14 mouse cellular contexts compared by ENCODE assay signal in the genomic region with DNA sequence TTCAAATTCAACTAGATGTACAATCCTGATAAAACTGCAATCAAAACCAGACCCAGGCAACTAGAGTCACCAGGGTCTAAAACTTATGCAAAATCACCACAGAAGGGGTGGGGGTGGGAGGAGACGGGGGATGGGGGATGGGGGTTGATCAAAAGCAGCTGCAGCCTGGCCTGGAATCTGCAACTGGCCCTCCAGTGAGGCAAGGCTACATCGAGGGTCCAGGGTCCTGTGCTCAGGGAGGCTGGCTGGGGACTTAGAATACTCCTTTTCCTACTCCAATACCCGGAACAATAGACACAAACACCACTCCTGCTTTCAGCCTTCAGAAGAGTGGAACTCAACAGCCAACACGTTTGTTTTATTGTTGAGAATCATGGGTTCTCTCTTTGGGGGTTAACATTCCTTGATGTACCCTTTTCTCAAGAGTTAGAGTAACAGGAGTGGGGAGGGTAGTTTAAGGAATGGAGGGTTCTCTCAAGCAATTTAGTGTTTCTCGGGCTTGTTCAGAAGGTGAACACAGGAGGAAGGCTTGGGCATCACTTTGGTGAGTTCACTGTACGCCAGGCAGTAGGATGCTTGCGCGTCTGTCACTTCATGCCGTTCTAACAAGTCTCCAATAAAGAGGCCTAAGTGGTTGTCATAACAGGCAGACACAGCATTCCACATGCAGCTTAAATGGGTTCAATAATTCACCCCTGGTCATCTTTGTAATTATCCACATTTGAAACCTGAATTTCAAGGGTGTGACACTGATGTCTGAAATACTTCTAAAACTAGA. TPM values are rescaled to one million over a fixed set of nuclear protein-coding genes. Genes with fewer than 3 reads are reported as not detected.
DNase-seq lines count a peak whose midpoint lies in the region; ATAC-seq lines count a peak whose summit lies in the region.
"Had no signal": no experiment of that assay in that cellular context is flagged by ENCODE, and none has a peak within 500 bp of the region (broad histone marks: within the 10 kb centered on the region; RNA-seq: fewer than 3 reads in every experiment).

No protein-coding gene starts in this region.

- no peak; the same call in 1 of the 2 replicates for ATAC-seq in forebrain, embryonic 11.5 days (replicated peaks; ENCODE audit: low FRiP score)
- ATAC-seq in forebrain, embryonic 15.5 days (replicated peaks), result no peak; the same call in 1 of the 2 replicates
- no peak for ATAC-seq in forebrain, embryonic 12.5 days (ENCODE audit: low FRiP score)
- peak; percentile 73; the same call in 1 of the 2 replicates for ATAC-seq in limb, embryonic 13.5 days (ENCODE audit: low FRiP score, low read depth)
- ATAC-seq in CD4-positive, CD25-positive, alpha-beta regulatory T cell, adult 4 months, result no peak

- H3K4me2 ChIP-seq in forebrain, embryonic 11.5 days (ENCODE audit: low read depth, low read length, severe bottlenecking), result peak overlapping the region; percentile 15; the same call in 1 of the 2 replicates
- H3K4me2 ChIP-seq in forebrain, embryonic 15.5 days (replicated peaks), result no peak overlapping the region
- H3K4me2 ChIP-seq in forebrain, embryonic 12.5 days, result peak overlapping the region; percentile 22; the same call in 1 of the 2 replicates
- H3K4me2 ChIP-seq in limb, embryonic 13.5 days (replicated peaks), result peak overlapping the region; percentile 37
- H3K4me2 ChIP-seq: heart, embryonic 15.5 days had no signal

- H3K27ac ChIP-seq in forebrain, embryonic 11.5 days (ENCODE audit: low read depth, low read length), result no peak overlapping the region; the same call in 1 of the 2 replicates
- H3K27ac ChIP-seq in forebrain, embryonic 15.5 days (replicated peaks), result no peak overlapping the region
- H3K27ac ChIP-seq in forebrain, embryonic 12.5 days, result peak overlapping the region; percentile 46; the same call in 1 of the 2 replicates
- peak overlapping the region; percentile 74 for H3K27ac ChIP-seq in limb, embryonic 13.5 days
- H3K27ac ChIP-seq: gastrocnemius, adult 2 months; heart, embryonic 15.5 days had no signal

- DNase-seq in forebrain, embryonic 11.5 days (ENCODE audit: low spot score), result peak; percentile 63
- DNase-seq in embryo, embryonic 10 days (ENCODE audit: low spot score), result peak; percentile 75
- DNase-seq in c-Kit-positive CD71-positive TER-119-positive erythroid progenitor cells, embryonic 14.5 days (ENCODE audit: low spot score), result no peak
- DNase-seq in MN1 (ENCODE audit: low spot score), result no peak
- DNase-seq: cerebellum, adult 18-20 months; gastrocnemius, adult 2 months; lung, adult 2 months; thymus, adult 18-20 months had no signal

- H3K9ac ChIP-seq in forebrain, embryonic 11.5 days (ENCODE audit: low read length), result no peak overlapping the region
- H3K9ac ChIP-seq in forebrain, embryonic 15.5 days (replicated peaks), result no peak overlapping the region
- no peak overlapping the region for H3K9ac ChIP-seq in forebrain, embryonic 12.5 days
- 0 out of 2 replicates have a peak overlapping the region, but pooled peaks have one; percentile 35 for H3K9ac ChIP-seq in limb, embryonic 13.5 days
- H3K9ac ChIP-seq: heart, embryonic 15.5 days had no signal

- H3K27me3 ChIP-seq in forebrain, embryonic 11.5 days (ENCODE audit: control insufficient read depth, insufficient read depth, low read length), result no peaks in the 10 kb centered on the region
- no peaks in the 10 kb centered on the region for H3K27me3 ChIP-seq in forebrain, embryonic 15.5 days
- H3K27me3 ChIP-seq in forebrain, embryonic 12.5 days, result no peaks in the 10 kb centered on the region
- H3K27me3 ChIP-seq in limb, embryonic 13.5 days, result no peaks in the 10 kb centered on the region
- H3K27me3 ChIP-seq: heart, embryonic 15.5 days had no signal

- H3K36me3 ChIP-seq in forebrain, embryonic 11.5 days (ENCODE audit: control insufficient read depth, insufficient read depth, low read length), result no peaks in the 10 kb centered on the region
- H3K36me3 ChIP-seq in forebrain, embryonic 15.5 days, result peaks cover 4% of the 10 kb centered on the region
- H3K36me3 ChIP-seq in forebrain, embryonic 12.5 days (replicated peaks), result peaks cover 3% of the 10 kb centered on the region; the same call in 1 of the 2 replicates
- H3K36me3 ChIP-seq in limb, embryonic 13.5 days, result peaks cover 7% of the 10 kb centered on the region
- H3K36me3 ChIP-seq: heart, embryonic 15.5 days had no signal

- peaks cover 5% of the 10 kb centered on the region; the same call in 1 of the 2 replicates for H3K9me3 ChIP-seq in forebrain, embryonic 11.5 days (ENCODE audit: control insufficient read depth, low read length)
- H3K9me3 ChIP-seq in forebrain, embryonic 15.5 days, result no peaks in the 10 kb centered on the region
- 0 out of 2 replicates have a peak, but pooled peaks cover 6% of the 10 kb centered on the region for H3K9me3 ChIP-seq in forebrain, embryonic 12.5 days
- H3K9me3 ChIP-seq in limb, embryonic 13.5 days, result peaks cover under 1% of the 10 kb centered on the region; the same call in 1 of the 2 replicates
- H3K9me3 ChIP-seq: heart, embryonic 15.5 days had no signal

- H3K4me1 ChIP-seq in forebrain, embryonic 11.5 days (replicated peaks; ENCODE audit: control insufficient read depth, insufficient read depth, low read length), result peaks cover 26% of the 10 kb centered on the region
- peaks cover 30% of the 10 kb centered on the region for H3K4me1 ChIP-seq in forebrain, embryonic 15.5 days
- H3K4me1 ChIP-seq in forebrain, embryonic 12.5 days, result peaks cover 38% of the 10 kb centered on the region
- peaks cover 40% of the 10 kb centered on the region for H3K4me1 ChIP-seq in limb, embryonic 13.5 days

- H3K4me3 ChIP-seq in forebrain, embryonic 11.5 days (ENCODE audit: low read depth, low read length), result no peak overlapping the region
- H3K4me3 ChIP-seq in forebrain, embryonic 15.5 days, result no peak overlapping the region
- H3K4me3 ChIP-seq in forebrain, embryonic 12.5 days (replicated peaks), result no peak overlapping the region
- H3K4me3 ChIP-seq in limb, embryonic 13.5 days, result no peak overlapping the region
- H3K4me3 ChIP-seq: gastrocnemius, adult 2 months; heart, embryonic 15.5 days; megakaryocyte, embryonic 14.5 days had no signal

- 26% methylated on average over 9 of the region's 9 CpGs for WGBS in forebrain, embryonic 11.5 days
- WGBS in forebrain, embryonic 15.5 days, result 27% methylated on average over 9 of the region's 9 CpGs
- 19% methylated on average over 9 of the region's 9 CpGs for WGBS in forebrain, embryonic 12.5 days
- WGBS in limb, embryonic 13.5 days, result 12% methylated on average over 9 of the region's 9 CpGs

RNA-seq across cellular contexts. Expression of a gene that starts 43.7 kb away (rescaled TPM):
- 81.8 and 82.1 TPM in 2 replicates for polyA plus RNA-seq in forebrain, embryonic 11.5 days (2014; fragmentation: Nextera tagmentation; extraction: Ambion mirVana)
- polyA plus RNA-seq in forebrain, embryonic 15.5 days (2015; fragmentation: Nextera tagmentation; extraction: Ambion mirVana), result 111 and 113 TPM in 2 replicates
- 82.8 and 91.9 TPM in 2 replicates for polyA plus RNA-seq in forebrain, embryonic 12.5 days (2016; fragmentation: Nextera tagmentation; extraction: Ambion mirVana)
- 97.4 and 102 TPM in 2 replicates for polyA plus RNA-seq in limb, embryonic 13.5 days (2015; fragmentation: Nextera tagmentation; extraction: Ambion mirVana)
- 1 to 10 TPM; 2.4 to 4.8 TPM for polyA plus RNA-seq in CD4-positive, CD25-positive, alpha-beta regulatory T cell, adult 4 months (2017; shearing (Covaris generic))

Comparison
In these comparisons a context has a peak if more than half of its experiments do, and no peak if none do; other contexts are left out.
1. H3K27ac ChIP-seq: peak in forebrain, embryonic 12.5 days (single experiment) and limb, embryonic 13.5 days (single experiment); none in forebrain, embryonic 11.5 days (single experiment) and forebrain, embryonic 15.5 days (single experiment).
2. DNase-seq: peak in forebrain, embryonic 11.5 days (single experiment) and embryo, embryonic 10 days (single experiment); none in c-Kit-positive CD71-positive TER-119-positive erythroid progenitor cells, embryonic 14.5 days (single experiment) and MN1 (single experiment).
3. RNA of a gene that starts 43.7 kb away (polyA plus RNA-seq): 111 to 113 TPM in forebrain, embryonic 15.5 days, 97.4 to 102 TPM in limb, embryonic 13.5 days, 82.8 to 91.9 TPM in forebrain, embryonic 12.5 days and 81.8 to 82.1 TPM in forebrain, embryonic 11.5 days; 2.4 to 4.8 TPM in CD4-positive, CD25-positive, alpha-beta regulatory T cell, adult 4 months; every median in the first group is over 10 times any median in the second.